ENCODE assay signal across 27 mouse cellular contexts in the genomic region with DNA sequence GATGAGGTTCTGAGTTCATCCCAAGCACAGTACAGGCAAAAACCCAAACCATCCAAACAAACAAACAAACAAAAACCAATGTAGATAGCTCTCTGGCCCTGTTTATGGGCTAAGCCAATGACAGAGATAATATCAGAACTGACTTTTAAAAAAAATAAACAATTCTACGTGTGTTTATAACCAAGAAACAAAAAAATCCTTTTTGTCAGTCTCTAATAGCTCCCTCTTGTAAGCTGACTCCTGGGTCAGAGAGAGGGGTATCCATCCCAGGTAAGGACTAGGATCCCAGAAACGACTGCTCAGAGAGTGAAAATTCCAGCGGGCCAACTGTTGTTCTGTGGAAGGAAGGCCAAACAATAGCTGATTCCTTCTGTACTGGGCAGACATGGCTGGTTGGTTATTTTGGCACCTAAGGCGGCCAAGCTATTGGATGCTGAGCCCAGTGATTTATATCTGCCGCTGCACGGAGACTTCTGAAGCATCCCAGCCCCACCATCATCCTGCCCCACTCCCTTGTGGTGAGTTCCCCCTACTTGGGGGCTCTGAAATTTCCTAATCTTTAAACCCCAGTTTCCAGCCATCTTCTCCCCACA. TPM values are rescaled to one million over a fixed set of nuclear protein-coding genes. Genes with fewer than 3 reads are reported as not detected.
"Had no signal": no experiment of that assay in that cellular context is flagged by ENCODE, and none has a peak within 500 bp of the region (broad histone marks: within the 10 kb centered on the region; RNA-seq: fewer than 3 reads in every experiment).

No protein-coding gene starts in this region.

- DNase-seq: kidney, adult 8-10 months; kidney, postnatal 10 days; kidney, postnatal 36 days; layer of hippocampus, postnatal 36 days; liver; lung, adult 18-20 months; lung, postnatal 10 days; lung, postnatal 36 days; thymus, adult 18-20 months; thymus, postnatal 36 days had no signal

- H3K4me3 ChIP-seq: kidney, embryonic 15.5 days; left cerebral cortex, adult 2 months; limb, embryonic 13.5 days; liver, embryonic 12.5 days; liver, embryonic 15.5 days; lung, embryonic 15.5 days; megakaryocyte, embryonic 14.5 days; midbrain, embryonic 12.5 days; midbrain, embryonic 15.5 days had no signal

- H3K36me3 ChIP-seq: kidney, embryonic 15.5 days; limb, embryonic 13.5 days; liver, embryonic 12.5 days; liver, embryonic 15.5 days; lung, embryonic 15.5 days; midbrain, embryonic 12.5 days; midbrain, embryonic 15.5 days had no signal

- ATAC-seq: liver, embryonic 12.5 days; midbrain, embryonic 15.5 days had no signal

- H3K9me3 ChIP-seq: kidney, embryonic 15.5 days; liver, embryonic 12.5 days; liver, embryonic 15.5 days; lung, embryonic 15.5 days had no signal

- H3K27ac ChIP-seq: kidney, embryonic 15.5 days; left cerebral cortex, adult 2 months; limb, embryonic 13.5 days; liver, embryonic 12.5 days; liver, embryonic 15.5 days; lung, embryonic 15.5 days; midbrain, embryonic 12.5 days; midbrain, embryonic 15.5 days had no signal

- H3K4me1 ChIP-seq: limb, embryonic 13.5 days; liver, embryonic 12.5 days; liver, embryonic 15.5 days; lung, embryonic 15.5 days; megakaryocyte, embryonic 14.5 days; midbrain, embryonic 12.5 days; midbrain, embryonic 15.5 days had no signal

- H3K4me2 ChIP-seq: kidney, embryonic 15.5 days; limb, embryonic 13.5 days; liver, embryonic 12.5 days; liver, embryonic 15.5 days; lung, embryonic 15.5 days; midbrain, embryonic 12.5 days; midbrain, embryonic 15.5 days had no signal

- H3K9ac ChIP-seq: kidney, embryonic 15.5 days; limb, embryonic 13.5 days; liver, embryonic 12.5 days; liver, embryonic 15.5 days; lung, embryonic 15.5 days; midbrain, embryonic 12.5 days; midbrain, embryonic 15.5 days had no signal

RNA-seq across cellular contexts. Expression of gene Hoxb13, which starts 15.1 kb away (rescaled TPM):
- total RNA-seq: layer of hippocampus, adult 8-10 months; layer of hippocampus, postnatal 10 days; layer of hippocampus, postnatal 36 days; left cerebral cortex, adult 2 months; left cerebral cortex, postnatal 10 days; left cerebral cortex, postnatal 36 days had no signal
- polyA plus RNA-seq: limb, embryonic 13.5 days; liver, embryonic 12.5 days; liver, embryonic 15.5 days; lung, embryonic 15.5 days; midbrain, embryonic 12.5 days; midbrain, embryonic 15.5 days; neural tube, embryonic 14.5 days; spleen, adult 2 months; stomach, embryonic 16.5 days had no signal

RNA-seq across cellular contexts. Expression of gene Ttll6, which starts 45.4 kb away (rescaled TPM):
- total RNA-seq: left cerebral cortex, adult 2 months had no signal
- polyA plus RNA-seq: kidney, embryonic 15.5 days; limb, embryonic 13.5 days; liver, embryonic 12.5 days; liver, embryonic 15.5 days; midbrain, embryonic 12.5 days; small intestine, adult 2 months; spleen, adult 2 months had no signal
